ENCODE assay signal across 8 mouse cellular contexts in genomic region chr3:87918551-87918950, GRCm38 (mm10). TPM values are rescaled to one million over a fixed set of nuclear protein-coding genes. Genes with fewer than 3 reads are reported as not detected.
DNase-seq lines count a peak whose midpoint lies in the region; ATAC-seq and TF ChIP-seq lines count a peak whose summit lies in the region.

No protein-coding gene starts in this region.

- peaks cover 58% of the 10 kb centered on the region for H3K36me3 ChIP-seq in lung, embryonic 15.5 days
- peaks cover 44% of the 10 kb centered on the region for H3K36me3 ChIP-seq in hindbrain, postnatal 0 days (ENCODE audit: insufficient read depth, low read length)
- H3K36me3 ChIP-seq in neural tube, embryonic 15.5 days: peaks cover 56% of the 10 kb centered on the region

- intact Hi-C loops in gastrocnemius, adult 2 months (cut with DNase I): no loop called here
- intact Hi-C loops in gastrocnemius, postnatal 36 days (cut with DNase I): no loop called here

- peak overlapping the region; percentile 88; the same call in 1 of the 2 replicates for H3K27ac ChIP-seq in gastrocnemius, adult 2 months
- peak overlapping the region; percentile 86; the same call in 1 of the 2 replicates for H3K27ac ChIP-seq in lung, embryonic 15.5 days
- peak overlapping the region; percentile 54; the same call in 1 of the 2 replicates for H3K27ac ChIP-seq in hindbrain, postnatal 0 days
- peak overlapping the region; percentile 83; the same call in 1 of the 2 replicates for H3K27ac ChIP-seq in neural tube, embryonic 15.5 days (replicated peaks)

- H3K9ac ChIP-seq in lung, embryonic 15.5 days: no peak overlapping the region
- H3K9ac ChIP-seq in hindbrain, postnatal 0 days (replicated peaks; ENCODE audit: low read length): no peak overlapping the region
- 0 out of 2 replicates have a peak overlapping the region, but pooled peaks have one; percentile 30 for H3K9ac ChIP-seq in neural tube, embryonic 15.5 days (replicated peaks)

- H3K27me3 ChIP-seq in lung, embryonic 15.5 days: no peaks in the 10 kb centered on the region
- H3K27me3 ChIP-seq in hindbrain, postnatal 0 days (ENCODE audit: insufficient read depth, low read length): no peaks in the 10 kb centered on the region
- no peaks in the 10 kb centered on the region for H3K27me3 ChIP-seq in neural tube, embryonic 15.5 days (replicated peaks)

- no peak for DNase-seq in gastrocnemius, adult 2 months
- no peak for DNase-seq in gastrocnemius, postnatal 36 days
- no peak for DNase-seq in lung, postnatal 14 days
- no peak for DNase-seq in hindbrain, postnatal 0 days (ENCODE audit: low spot score)
- no peak for DNase-seq in cerebellum, adult 9-11 months
- no peak for DNase-seq in spleen, adult 18-20 months

- no peak for TF ChIP-seq CTCF in gastrocnemius, adult 2 months (IDR thresholded peaks at IDR 0.05)
- TF ChIP-seq CTCF in hindbrain, postnatal 0 days (IDR thresholded peaks at IDR 0.05; ENCODE audit: low read depth): no peak

- H3K9me3 ChIP-seq in lung, embryonic 15.5 days: no peaks in the 10 kb centered on the region
- H3K9me3 ChIP-seq in hindbrain, postnatal 0 days (ENCODE audit: low read length): no peaks in the 10 kb centered on the region
- no peaks in the 10 kb centered on the region for H3K9me3 ChIP-seq in neural tube, embryonic 15.5 days (replicated peaks)

- no peak for ATAC-seq in lung, embryonic 15.5 days (ENCODE audit: borderline replicate concordance, extremely low read depth, low FRiP score, low TSS enrichment)
- ATAC-seq in hindbrain, postnatal 0 days: no peak
- ATAC-seq in neural tube, embryonic 15.5 days (ENCODE audit: low FRiP score): no peak

- H3K4me2 ChIP-seq in lung, embryonic 15.5 days: peak overlapping the region; percentile 79; the same call in 1 of the 2 replicates
- H3K4me2 ChIP-seq in hindbrain, postnatal 0 days (ENCODE audit: low read depth, low read length): peak overlapping the region; percentile 87
- H3K4me2 ChIP-seq in neural tube, embryonic 15.5 days: peak overlapping the region; percentile 87

- WGBS in lung, embryonic 15.5 days: 89% methylated on average over 1 of the region's 1 CpGs
- 100% methylated on average over 1 of the region's 1 CpGs for WGBS in hindbrain, postnatal 0 days
- 95% methylated on average over 1 of the region's 1 CpGs for WGBS in neural tube, embryonic 15.5 days

- H3K4me3 ChIP-seq in gastrocnemius, adult 2 months: peak overlapping the region; percentile 81; the same call in 1 of the 2 replicates
- H3K4me3 ChIP-seq in lung, embryonic 15.5 days: no peak overlapping the region
- H3K4me3 ChIP-seq in hindbrain, postnatal 0 days (ENCODE audit: low read length): no peak overlapping the region
- no peak overlapping the region for H3K4me3 ChIP-seq in neural tube, embryonic 15.5 days (replicated peaks)

- peaks cover 15% of the 10 kb centered on the region for H3K4me1 ChIP-seq in lung, embryonic 15.5 days
- no peaks in the 10 kb centered on the region for H3K4me1 ChIP-seq in hindbrain, postnatal 0 days (ENCODE audit: insufficient read depth, low read length)
- H3K4me1 ChIP-seq in neural tube, embryonic 15.5 days: peaks cover 24% of the 10 kb centered on the region

RNA-seq across cellular contexts. Expression of gene Mrpl24, which starts 0.8 kb away (rescaled TPM):
- 10 to 100 TPM; 44.1 to 50.2 TPM for total RNA-seq in gastrocnemius, adult 2 months (2021)
- 10 to 100 TPM; 36.7 to 42.3 TPM for total RNA-seq in gastrocnemius, postnatal 36 days (2021)
- polyA plus RNA-seq in lung, embryonic 15.5 days (2015; fragmentation: Nextera tagmentation; extraction: Ambion mirVana): 70.5 and 70.9 TPM in 2 replicates
- total RNA-seq in hindbrain, postnatal 0 days (2014; rRNA removed): 32.1 and 43.2 TPM in 2 replicates
- polyA plus RNA-seq in hindbrain, postnatal 0 days (2015; fragmentation: Nextera tagmentation; extraction: Ambion mirVana): 44.6 and 50.3 TPM in 2 replicates
- 51.0 and 59.5 TPM in 2 replicates for polyA plus RNA-seq in neural tube, embryonic 15.5 days (2015; fragmentation: Nextera tagmentation; extraction: Ambion mirVana)

RNA-seq across cellular contexts. Expression of gene Isg20l2, which starts 11.6 kb away (rescaled TPM):
- 1 to 10 TPM; 7.6 to 8.1 TPM for total RNA-seq in gastrocnemius, adult 2 months (2021)
- 1 to 10 TPM; 6.2 to 8.0 TPM for total RNA-seq in gastrocnemius, postnatal 36 days (2021)
- polyA plus RNA-seq in lung, embryonic 15.5 days (2015; fragmentation: Nextera tagmentation; extraction: Ambion mirVana): 60.1 and 63.0 TPM in 2 replicates
- total RNA-seq in hindbrain, postnatal 0 days (2014; rRNA removed): 23.8 and 26.2 TPM in 2 replicates
- polyA plus RNA-seq in hindbrain, postnatal 0 days (2015; fragmentation: Nextera tagmentation; extraction: Ambion mirVana): 19.1 and 20.1 TPM in 2 replicates
- 21.6 and 31.7 TPM in 2 replicates for polyA plus RNA-seq in neural tube, embryonic 15.5 days (2015; fragmentation: Nextera tagmentation; extraction: Ambion mirVana)

RNA-seq across cellular contexts. Expression of gene Rrnad1, which starts 12.0 kb away (rescaled TPM):
- 1 to 10 TPM; 4.7 to 5.0 TPM for total RNA-seq in gastrocnemius, adult 2 months (2021)
- total RNA-seq in gastrocnemius, postnatal 36 days (2021): 1 to 10 TPM; 3.0 to 4.1 TPM
- polyA plus RNA-seq in lung, embryonic 15.5 days (2015; fragmentation: Nextera tagmentation; extraction: Ambion mirVana): 18.3 and 18.5 TPM in 2 replicates
- 19.4 and 36.4 TPM in 2 replicates for total RNA-seq in hindbrain, postnatal 0 days (2014; rRNA removed)
- 18.1 and 19.3 TPM in 2 replicates for polyA plus RNA-seq in hindbrain, postnatal 0 days (2015; fragmentation: Nextera tagmentation; extraction: Ambion mirVana)
- 19.3 and 19.7 TPM in 2 replicates for polyA plus RNA-seq in neural tube, embryonic 15.5 days (2015; fragmentation: Nextera tagmentation; extraction: Ambion mirVana)

RNA-seq across cellular contexts. Expression of gene Hdgf, which starts 12.4 kb away (rescaled TPM):
- total RNA-seq in gastrocnemius, adult 2 months (2021): 100 to 1,000 TPM; 212 to 228 TPM
- total RNA-seq in gastrocnemius, postnatal 36 days (2021): 100 to 1,000 TPM; 183 to 199 TPM
- 258 and 260 TPM in 2 replicates for polyA plus RNA-seq in lung, embryonic 15.5 days (2015; fragmentation: Nextera tagmentation; extraction: Ambion mirVana)
- total RNA-seq in hindbrain, postnatal 0 days (2014; rRNA removed): 82.1 and 82.7 TPM in 2 replicates
- 145 and 148 TPM in 2 replicates for polyA plus RNA-seq in hindbrain, postnatal 0 days (2015; fragmentation: Nextera tagmentation; extraction: Ambion mirVana)
- polyA plus RNA-seq in neural tube, embryonic 15.5 days (2015; fragmentation: Nextera tagmentation; extraction: Ambion mirVana): 137 and 160 TPM in 2 replicates

RNA-seq across cellular contexts. Expression of gene Crabp2, which starts 29.9 kb away (rescaled TPM):
- total RNA-seq in gastrocnemius, adult 2 months (2021): under 1 TPM in 1 of 2 experiments, not detected in 1; 0.42 TPM
- under 1 TPM; 0.37 to 0.48 TPM for total RNA-seq in gastrocnemius, postnatal 36 days (2021)
- polyA plus RNA-seq in lung, embryonic 15.5 days (2015; fragmentation: Nextera tagmentation; extraction: Ambion mirVana): 8.1 and 10.4 TPM in 2 replicates
- total RNA-seq in hindbrain, postnatal 0 days (2014; rRNA removed): 9.8 and 28.6 TPM in 2 replicates
- 44.5 and 46.3 TPM in 2 replicates for polyA plus RNA-seq in hindbrain, postnatal 0 days (2015; fragmentation: Nextera tagmentation; extraction: Ambion mirVana)
- polyA plus RNA-seq in neural tube, embryonic 15.5 days (2015; fragmentation: Nextera tagmentation; extraction: Ambion mirVana): 81.1 and 86.0 TPM in 2 replicates
